Mouse (Mus musculus) hindbrain, embryonic 16.5 days (tissue): ENCODE results near the gene Knl1. TPM values are rescaled to one million over a fixed set of nuclear protein-coding genes. Genes with fewer than 3 reads are reported as not detected.

Experiments used
- ATAC-seq: fragments of 200-750 bp; cut with Nextera tagmentation; 2 replicates; pipeline ENCODE4 v1.8.0; 2017; ENCODE audit warnings: moderate TSS enrichment, moderate library complexity
- H3K27ac ChIP-seq: fragments of 300-500 bp; sonication (generic); 2 replicates; pipeline ENCODE4 v1.5.1; 2014; ENCODE audit warnings: low read depth, mild to moderate bottlenecking, control low read depth, low read length, moderate library complexity
- H3K27me3 ChIP-seq: fragments of 300-500 bp; sonication (generic); replicated peaks from 2 replicates; pipeline ENCODE4 v1.6.1; 2014; ENCODE audit warnings: low read length; ENCODE audit not compliant: control insufficient read depth, insufficient read depth
- H3K36me3 ChIP-seq: fragments of 300-500 bp; sonication (generic); 2 replicates; pipeline ENCODE4 v1.6.1; 2014; ENCODE audit warnings: mild to moderate bottlenecking, low read length, moderate library complexity, mixed read lengths; ENCODE audit not compliant: control insufficient read depth, insufficient read depth
- H3K4me1 ChIP-seq: fragments of 300-500 bp; sonication (generic); 2 replicates; pipeline ENCODE4 v1.6.1; 2014; ENCODE audit warnings: low read depth, low read length; ENCODE audit not compliant: control insufficient read depth, insufficient read depth
- H3K4me2 ChIP-seq: fragments of 300-500 bp; sonication (generic); 2 replicates; pipeline ENCODE4 v1.6.1; 2014; ENCODE audit warnings: mild to moderate bottlenecking, low read length, control low read depth, moderate library complexity
- H3K4me3 ChIP-seq: fragments of 300-500 bp; sonication (generic); 2 replicates; pipeline ENCODE4 v1.5.1; 2014; ENCODE audit warnings: mild to moderate bottlenecking, low read length, control low read depth, moderate library complexity
- H3K9ac ChIP-seq: fragments of 300-500 bp; sonication (generic); 2 replicates; pipeline ENCODE4 v1.6.1; 2014; ENCODE audit warnings: low read depth, mild to moderate bottlenecking, control low read depth, low read length, moderate library complexity
- H3K9me3 ChIP-seq: fragments of 300-500 bp; sonication (generic); 2 replicates; pipeline ENCODE4 v1.6.1; 2014; ENCODE audit warnings: mild to moderate bottlenecking, low read length, moderate library complexity; ENCODE audit not compliant: control insufficient read depth
- WGBS: fragments of 180-500 bp; shearing (Covaris S2); extraction: QIAGEN DNeasy Blood & Tissue Kit; methylation state at CpG from one replicate; pipeline ENCODE4 v1.1.7; 2014; 5-methylcytosine and 5-hydroxymethylcytosine counted together
- polyA plus RNA-seq: library from polyadenylated mRNA; unstranded; fragments of >200 nt; fragmentation: Nextera tagmentation; extraction: Ambion mirVana; gene quantifications from 2 replicates; pipeline ENCODE4 v1.2.1, GENCODE M21; 2015

Gene Knl1
- polyA plus RNA-seq, 1 experiment from 2014 or later: 9.7 TPM

- H3K4me3 ChIP-seq: no peak overlapping the region
- H3K36me3 ChIP-seq: no peaks in the 10 kb centered on the region
- no peak overlapping the region for H3K9ac ChIP-seq
- 89% methylated on average over 2 of the region's 2 CpGs for whole genome bisulfite sequencing
- no peak for ATAC-seq
- H3K27me3 ChIP-seq: no peaks in the 10 kb centered on the region
- no peaks in the 10 kb centered on the region for H3K9me3 ChIP-seq
- H3K27ac ChIP-seq: no peak overlapping the region
- H3K4me2 ChIP-seq: no peak overlapping the region
- H3K4me1 ChIP-seq: no peaks in the 10 kb centered on the region
Measured at GRCm38 (mm10) chr2:119086156-119086555, 39.2 kb downstream of the Knl1 start.

GRCm38 (mm10) chr2:119101552-119101951 is 54.6 kb downstream of the Knl1 start:
- Histone ChIP-seq H3K27ac (no peak overlapping the region), H3K4me3 (no peak overlapping the region), H3K27me3 (no peaks in the 10 kb centered on the region), H3K4me2 (no peak overlapping the region), H3K9ac (no peak overlapping the region), H3K4me1 (no peaks in the 10 kb centered on the region), H3K36me3 (no peaks in the 10 kb centered on the region), H3K9me3 (no peaks in the 10 kb centered on the region)
- no peak for ATAC-seq

GRCm38 (mm10) chr2:119106583-119106982 is 59.7 kb downstream of the Knl1 start:
- Histone ChIP-seq H3K9ac (no peak overlapping the region), H3K27me3 (no peaks in the 10 kb centered on the region), H3K4me1 (no peaks in the 10 kb centered on the region), H3K36me3 (no peaks in the 10 kb centered on the region), H3K27ac (no peak overlapping the region), H3K4me2 (no peak overlapping the region), H3K4me3 (no peak overlapping the region), H3K9me3 (no peaks in the 10 kb centered on the region)
- no peak for ATAC-seq
- WGBS: 84% methylated on average over 5 of the region's 5 CpGs

GRCm38 (mm10) chr2:119108554-119108953 is 61.6 kb downstream of the Knl1 start:
- Histone ChIP-seq H3K4me3 (no peak overlapping the region), H3K4me1 (peaks cover 5% of the 10 kb centered on the region), H3K36me3 (no peaks in the 10 kb centered on the region), H3K27ac (no peak overlapping the region), H3K4me2 (no peak overlapping the region), H3K27me3 (no peaks in the 10 kb centered on the region), H3K9me3 (no peaks in the 10 kb centered on the region), H3K9ac (no peak overlapping the region)
- 67% methylated on average over 4 of the region's 4 CpGs for WGBS
- ATAC-seq: no peak

GRCm38 (mm10) chr2:119111060-119111459 is 64.1 kb downstream of the Knl1 start:
- no peaks in the 10 kb centered on the region for H3K27me3 ChIP-seq
- no peaks in the 10 kb centered on the region for H3K9me3 ChIP-seq
- H3K4me2 ChIP-seq: no peak overlapping the region
- no peak overlapping the region for H3K9ac ChIP-seq
- H3K4me3 ChIP-seq: no peak overlapping the region
- no peak for ATAC-seq
- H3K27ac ChIP-seq: no peak overlapping the region
- no peaks in the 10 kb centered on the region for H3K36me3 ChIP-seq
- peaks cover 5% of the 10 kb centered on the region for H3K4me1 ChIP-seq
- WGBS: 96% methylated on average over 3 of the region's 3 CpGs

GRCm38 (mm10) chr2:119112438-119113112 is 65.7 kb downstream of the Knl1 start, which contains the start of gene Rad51:
Rad51 (plus strand) TSS chr2:119112793.
- WGBS: 0% methylated on average over 51 of the region's 51 CpGs
- Histone ChIP-seq H3K4me2 (peak within 1 kb of the TSS; percentile 100), H3K4me3 (peak within 1 kb of the TSS; percentile 74), H3K27me3 (no peaks in the 10 kb centered on the region), H3K4me1 (peaks cover 5% of the 10 kb centered on the region), H3K9me3 (no peaks in the 10 kb centered on the region), H3K9ac (peak within 1 kb of the TSS; percentile 71), H3K36me3 (no peaks in the 10 kb centered on the region), H3K27ac (peak within 1 kb of the TSS; percentile 93)
- ATAC-seq: peak; percentile 98

GRCm38 (mm10) chr2:119113121-119113925 is 66.4 kb downstream of the Knl1 start:
- 15% methylated on average over 20 of the region's 20 CpGs for WGBS
- no peaks in the 10 kb centered on the region for H3K36me3 ChIP-seq
- H3K4me2 ChIP-seq: peak overlapping the region; percentile 100
- peak overlapping the region; percentile 71 for H3K9ac ChIP-seq
- peak overlapping the region; percentile 74 for H3K4me3 ChIP-seq
- no peak overlapping the region for H3K27ac ChIP-seq
- H3K9me3 ChIP-seq: no peaks in the 10 kb centered on the region
- ATAC-seq: no peak
- peaks cover 5% of the 10 kb centered on the region for H3K4me1 ChIP-seq
- H3K27me3 ChIP-seq: no peaks in the 10 kb centered on the region

GRCm38 (mm10) chr2:119136346-119136898 is 89.5 kb downstream of the Knl1 start:
- WGBS: 88% methylated on average over 5 of the region's 5 CpGs
- Histone ChIP-seq H3K4me1 (no peaks in the 10 kb centered on the region), H3K27me3 (no peaks in the 10 kb centered on the region), H3K9me3 (no peaks in the 10 kb centered on the region), H3K27ac (no peak overlapping the region), H3K4me3 (no peak overlapping the region), H3K36me3 (peaks cover 29% of the 10 kb centered on the region), H3K9ac (no peak overlapping the region), H3K4me2 (no peak overlapping the region)
- ATAC-seq: no peak

- no peak overlapping the region for H3K4me2 ChIP-seq
- H3K9ac ChIP-seq: no peak overlapping the region
- H3K36me3 ChIP-seq: peaks cover 47% of the 10 kb centered on the region
- H3K27ac ChIP-seq: no peak overlapping the region
- WGBS: 86% methylated on average over 2 of the region's 2 CpGs
- no peaks in the 10 kb centered on the region for H3K9me3 ChIP-seq
- H3K27me3 ChIP-seq: no peaks in the 10 kb centered on the region
- H3K4me3 ChIP-seq: no peak overlapping the region
- no peaks in the 10 kb centered on the region for H3K4me1 ChIP-seq
- no peak for ATAC-seq
Measured at GRCm38 (mm10) chr2:119145199-119145598, 98.3 kb downstream of the Knl1 start.
